Mouse (Mus musculus): ENCODE measurements around the gene Hapln1. TPM values are rescaled to one million over a fixed set of nuclear protein-coding genes. Genes with fewer than 3 reads are reported as not detected.

The Hapln1 gene
- total RNA-seq, 2 experiments from 2014 or later: 0.92 to 2.3 TPM

DNA sequence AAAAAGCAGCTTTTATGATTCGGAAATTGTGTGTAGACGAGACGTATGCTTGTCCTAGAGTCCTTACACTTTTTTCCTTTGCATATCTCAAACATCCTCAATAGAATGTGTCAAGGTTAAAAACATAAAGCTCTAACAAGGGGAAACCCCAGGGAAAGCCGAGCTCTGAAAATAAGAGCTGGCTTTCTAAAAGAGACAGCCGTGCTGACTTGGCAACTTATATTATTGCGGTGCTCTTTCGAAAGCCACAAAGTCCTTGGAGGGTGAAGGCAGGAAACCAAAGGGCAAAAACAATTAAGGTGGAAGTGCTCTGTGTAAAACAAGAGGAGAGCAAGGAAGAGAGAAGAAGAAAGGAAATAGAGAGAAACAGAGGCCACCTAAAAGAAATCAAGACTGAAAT lies 60.9 kb downstream of the Hapln1 start:
- no peak for DNase-seq

DNA sequence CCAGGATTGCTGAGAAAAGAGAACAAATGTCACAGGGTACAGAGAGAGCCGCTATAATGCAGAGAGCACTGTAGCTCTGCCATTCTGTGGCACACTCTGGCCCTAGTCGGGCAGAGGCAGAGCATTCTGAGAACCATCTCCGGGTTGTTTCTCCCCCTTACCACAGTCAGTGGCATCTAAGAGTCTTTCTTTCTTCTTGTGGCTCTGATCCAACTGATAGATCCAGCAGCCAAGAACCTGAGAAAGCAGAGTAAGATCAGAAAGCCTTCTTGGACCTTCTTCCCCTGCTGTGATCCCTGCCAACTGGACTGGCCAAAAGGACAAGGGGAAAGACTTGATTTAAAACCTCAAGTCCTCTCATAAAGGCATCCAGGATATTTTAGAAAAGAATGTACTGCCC lies 63.7 kb downstream of the Hapln1 start:
- no peak for DNase-seq

DNA sequence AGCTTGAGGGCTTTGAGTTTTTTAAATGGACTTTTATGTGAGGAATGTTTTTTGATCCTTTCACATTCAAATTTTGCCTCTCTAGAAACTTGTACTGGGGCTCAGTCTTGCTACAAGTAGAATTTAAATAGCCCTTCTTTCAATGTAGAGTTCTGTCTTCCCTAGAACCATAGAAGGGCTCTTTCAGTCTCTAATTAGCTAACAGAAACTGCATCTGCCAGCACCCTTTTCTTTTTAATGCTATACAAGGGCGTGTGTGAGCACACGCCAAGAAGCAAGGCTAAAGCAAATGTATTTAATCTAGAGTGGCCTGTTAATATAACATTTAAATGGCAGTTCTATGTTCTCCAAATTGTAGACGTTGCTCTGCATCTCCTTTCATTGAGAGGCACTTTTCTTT lies 67.8 kb downstream of the Hapln1 start:
- DNase-seq: no peak

DNA sequence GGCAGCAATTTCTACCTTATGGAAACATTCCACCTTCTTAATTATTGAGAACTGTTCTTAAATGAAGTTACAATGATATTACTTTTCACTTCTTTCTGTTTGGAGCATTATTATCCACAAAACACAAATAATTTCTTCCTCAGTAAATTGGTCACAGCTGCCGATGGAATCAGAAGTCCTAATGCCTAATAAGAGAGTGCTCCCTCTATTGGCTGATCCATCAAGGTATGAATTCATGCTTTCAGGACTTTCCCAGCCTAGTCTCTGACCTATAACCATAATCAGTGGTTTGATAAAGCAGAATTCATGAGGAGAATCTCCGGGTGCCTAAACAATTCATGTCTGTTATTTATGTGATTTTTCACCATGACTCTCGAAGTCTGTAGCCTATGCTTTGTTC lies 79.5 kb downstream of the Hapln1 start:
- DNase-seq: no peak

DNA sequence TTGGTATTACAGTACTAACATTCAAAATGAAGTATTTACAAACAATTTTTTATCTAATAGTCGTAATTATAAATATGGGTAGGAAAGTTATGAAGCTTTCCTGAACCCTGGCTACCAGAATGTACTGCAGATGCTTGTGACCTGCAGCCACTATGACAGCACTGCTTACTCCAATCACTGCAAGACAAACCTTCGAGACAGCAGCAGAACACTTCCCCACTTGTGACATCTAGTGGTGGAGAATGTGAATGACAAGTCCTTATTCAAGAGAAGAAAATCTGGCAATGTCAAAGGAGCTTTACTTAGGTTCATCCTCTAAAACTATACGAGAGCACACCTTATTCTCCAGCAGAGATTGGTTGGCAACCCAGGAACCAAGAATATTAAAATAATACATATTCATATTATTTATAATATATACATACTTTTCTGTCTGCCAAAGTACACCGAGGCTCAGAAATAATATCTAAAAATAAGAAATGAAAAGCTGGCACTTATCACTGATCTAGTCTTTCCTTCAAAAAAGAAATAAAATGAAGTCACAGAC lies 94.6 kb downstream of the Hapln1 start:
- DNase-seq: peak; percentile 4

DNA sequence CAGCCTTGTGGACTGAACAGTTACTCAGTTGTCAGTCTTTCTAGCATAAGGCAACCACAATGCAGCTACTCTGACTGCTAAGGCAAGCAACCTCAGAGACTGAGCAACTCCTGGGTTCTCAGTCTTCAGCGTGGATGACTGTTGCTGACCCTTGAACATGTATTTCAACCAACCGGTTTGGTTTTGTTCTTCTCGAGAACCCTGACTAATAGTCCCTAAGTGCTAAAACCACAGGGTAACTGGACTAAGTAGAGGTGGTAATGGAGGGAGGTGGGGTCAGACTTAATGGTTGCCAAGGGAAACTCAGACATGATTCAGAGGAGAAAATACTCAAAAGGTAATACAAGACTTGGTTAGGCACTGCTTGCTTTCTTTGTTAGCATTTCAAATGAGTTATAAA lies 97.4 kb downstream of the Hapln1 start:
- DNase-seq: no peak

DNA sequence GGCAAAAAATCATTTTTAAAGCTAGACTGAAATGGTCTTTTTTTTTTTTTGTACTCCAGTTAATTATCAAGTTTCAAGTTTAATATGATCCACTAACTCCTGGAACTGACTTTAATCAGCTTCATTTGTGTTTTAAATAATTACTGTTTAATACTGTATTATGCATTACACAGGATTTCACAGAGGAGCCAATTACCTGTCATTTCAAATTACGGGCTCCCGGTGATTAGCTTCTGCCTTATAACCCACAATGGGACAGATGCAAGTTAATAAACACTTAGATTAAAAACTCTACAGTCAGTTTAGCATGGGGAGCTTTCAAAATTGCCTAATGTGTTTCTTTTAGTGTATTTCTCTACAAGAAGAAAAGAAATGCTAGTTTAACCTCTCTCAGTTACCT lies 106.0 kb downstream of the Hapln1 start:
- no peak for DNase-seq

DNA sequence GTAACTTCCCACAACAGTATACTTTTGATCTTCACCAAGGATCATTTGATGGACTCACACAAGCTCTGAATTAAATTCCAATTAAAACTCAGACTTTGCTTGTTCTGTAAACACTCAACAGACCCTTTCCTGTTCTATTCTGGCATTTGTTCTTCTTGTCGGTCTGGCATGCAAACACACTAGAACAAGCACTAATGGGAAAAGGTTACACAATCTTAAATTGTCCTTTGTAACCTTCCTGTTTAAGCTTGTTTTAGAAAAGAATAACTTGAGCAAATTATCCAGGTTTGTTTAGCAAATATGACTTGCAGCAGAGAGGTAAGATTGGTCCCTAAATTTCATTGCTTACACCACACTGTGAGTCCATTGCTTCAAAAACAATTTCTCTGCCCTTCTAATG lies 113.2 kb downstream of the Hapln1 start:
- no peak for DNase-seq

DNA sequence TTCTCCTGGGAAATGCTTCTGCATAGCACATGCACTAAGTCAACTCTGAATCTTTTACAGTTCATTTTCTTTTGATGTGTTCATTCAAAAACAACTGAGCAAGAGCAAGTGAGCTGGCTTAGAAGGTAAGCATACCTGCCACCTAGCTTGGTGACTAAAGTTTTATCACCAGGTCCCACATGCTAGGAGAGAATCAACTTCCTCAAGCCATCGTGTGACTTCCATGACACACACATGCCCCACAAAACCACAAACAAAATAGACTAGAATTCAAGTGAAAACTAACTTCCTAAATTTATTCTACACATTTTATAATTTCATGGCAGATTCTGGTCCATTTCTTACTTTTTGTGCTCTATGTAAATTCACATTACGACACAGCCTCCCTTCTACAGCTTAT lies 113.7 kb downstream of the Hapln1 start:
- no peak for DNase-seq

DNA sequence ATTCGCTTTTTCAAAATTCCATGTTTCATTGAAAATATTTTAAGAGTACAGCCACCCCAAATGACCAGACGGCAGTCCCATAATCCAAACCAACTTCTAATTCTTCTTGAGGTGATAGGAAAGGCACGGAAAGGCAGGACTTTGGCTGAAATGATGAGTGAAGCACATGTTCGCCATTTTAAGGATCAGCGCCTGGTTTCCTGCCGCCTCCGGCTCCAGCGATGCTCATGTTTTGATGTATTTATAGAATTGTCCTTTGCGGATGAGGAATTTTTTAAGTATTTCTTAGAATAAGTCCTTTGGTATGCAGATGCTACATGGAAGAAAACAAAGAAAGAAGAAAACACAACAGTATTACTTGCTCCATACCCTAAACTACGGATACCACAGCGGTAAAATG lies 117.5 kb downstream of the Hapln1 start:
- DNase-seq: no peak

Other genes starting within 250 kb of the Hapln1 start
- 10 to 100 TPM; 42.1 to 69.9 TPM for gene Vcan, start 202.7 kb downstream of the Hapln1 start, total RNA-seq (2021)

All from gastrocnemius, postnatal 10 days (tissue).